Mouse (Mus musculus) hindbrain, embryonic 11.5 days (tissue): ENCODE results near the gene BC030499. TPM values are rescaled to one million over a fixed set of nuclear protein-coding genes. Genes with fewer than 3 reads are reported as not detected.
A peak's percentile ranks its signal among the peaks of the same experiment; 100 is the strongest.

Source experiments
- ATAC-seq: fragments of 200-750 bp; cut with Nextera tagmentation; 2 replicates; pipeline ENCODE4 v1.8.0; 2017; ENCODE audit warnings: mild to moderate bottlenecking, moderate TSS enrichment, moderate library complexity; ENCODE audit not compliant: low FRiP score
- DNase-seq: peaks from one replicate; pipeline ENCODE4 v3.0.0-alpha.2; 2015; ENCODE audit warnings: low spot score
- H3K27ac ChIP-seq: fragments of 300-500 bp; sonication (generic); 2 replicates; pipeline ENCODE4 v1.5.1; 2014; ENCODE audit warnings: mild to moderate bottlenecking, low read depth, low read length
- H3K27me3 ChIP-seq: fragments of 300-500 bp; sonication (generic); 2 replicates; pipeline ENCODE4 v1.6.1; 2014; ENCODE audit warnings: mild to moderate bottlenecking, low read length, moderate library complexity, mixed read lengths; ENCODE audit not compliant: control insufficient read depth, insufficient read depth
- H3K36me3 ChIP-seq: fragments of 300-500 bp; sonication (generic); 2 replicates; pipeline ENCODE4 v1.6.1; 2014; ENCODE audit warnings: mild to moderate bottlenecking, low read length, moderate library complexity, mixed read lengths; ENCODE audit not compliant: control insufficient read depth, insufficient read depth
- H3K4me1 ChIP-seq: fragments of 300-500 bp; sonication (generic); replicated peaks from 2 replicates; pipeline ENCODE4 v1.6.1; 2014; ENCODE audit warnings: low read length, mixed read lengths; ENCODE audit not compliant: control insufficient read depth, insufficient read depth
- H3K4me2 ChIP-seq: fragments of 300-500 bp; sonication (generic); replicated peaks from 2 replicates; pipeline ENCODE4 v1.6.1; 2014; ENCODE audit warnings: mild to moderate bottlenecking, low read depth, low read length
- H3K4me3 ChIP-seq: fragments of 300-500 bp; sonication (generic); 2 replicates; pipeline ENCODE4 v1.5.1; 2014; ENCODE audit warnings: low read depth, low read length
- H3K9ac ChIP-seq: fragments of 300-500 bp; sonication (generic); 2 replicates; pipeline ENCODE4 v1.6.1; 2014; ENCODE audit warnings: low read depth, low read length
- H3K9me3 ChIP-seq: fragments of 300-500 bp; sonication (generic); 2 replicates; pipeline ENCODE4 v1.6.1; 2016; ENCODE audit warnings: low read length; ENCODE audit not compliant: control insufficient read depth
- WGBS: fragments of 180-500 bp; shearing (Covaris S2); extraction: QIAGEN DNeasy Blood & Tissue Kit; methylation state at CpG from one replicate; pipeline ENCODE4 v1.1.7; 2014; 5-methylcytosine and 5-hydroxymethylcytosine counted together
- polyA plus RNA-seq: library from polyadenylated mRNA; unstranded; fragments of >200 nt; fragmentation: Nextera tagmentation; extraction: Ambion mirVana; gene quantifications from 2 replicates; pipeline ENCODE4 v1.2.1, GENCODE M21; 2014

Gene BC030499
- polyA plus RNA-seq, 1 experiment from 2014 or later, result 0.20 TPM

DNA sequence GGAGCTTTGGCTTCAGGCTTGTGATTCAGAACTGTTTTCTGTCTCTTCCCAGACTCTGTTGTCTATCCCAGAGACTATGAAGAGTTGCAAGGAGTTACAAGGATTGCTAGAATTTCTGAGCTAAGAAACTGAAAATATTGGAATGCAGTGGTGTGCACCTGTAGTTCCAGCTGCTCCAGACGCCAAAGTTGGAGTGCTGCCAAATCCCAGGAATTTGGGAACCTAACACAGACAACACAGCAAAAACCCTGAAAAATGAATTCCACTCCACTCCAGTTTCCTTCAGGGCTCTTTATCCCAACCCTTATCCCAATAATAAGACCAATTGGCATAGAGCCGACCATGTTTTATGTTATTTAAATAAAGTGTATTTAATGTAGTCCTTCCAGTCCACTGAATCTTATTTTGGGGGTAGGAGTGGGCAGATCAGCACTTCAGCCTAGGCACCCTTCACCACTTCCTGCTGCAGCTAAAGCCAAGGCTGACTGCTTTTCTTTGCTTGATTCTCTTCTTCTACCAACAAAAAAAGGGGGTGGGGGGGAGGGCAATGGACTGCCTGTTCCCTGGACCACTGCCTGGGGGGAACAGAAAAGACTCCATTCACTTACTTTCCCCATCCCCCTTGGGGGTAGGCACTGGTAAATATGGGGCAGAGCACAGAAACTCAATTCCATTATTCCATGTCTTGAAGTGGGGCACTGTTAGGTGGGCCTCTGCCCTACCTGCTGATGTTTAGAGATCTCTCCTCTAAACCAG, 31.6 kb downstream of the BC030499 start:
- no peak overlapping the region for H3K9ac ChIP-seq
- no peak for ATAC-seq
- no peak overlapping the region for H3K4me3 ChIP-seq
- WGBS, result 78% methylated on average over 2 of the region's 2 CpGs
- H3K36me3 ChIP-seq, result peaks cover 6% of the 10 kb centered on the region; the same call in 1 of the 2 replicates
- no peak for DNase-seq
- H3K27me3 ChIP-seq, result no peaks in the 10 kb centered on the region
- no peak overlapping the region for H3K27ac ChIP-seq
- H3K4me2 ChIP-seq, result no peak overlapping the region
- no peaks in the 10 kb centered on the region for H3K4me1 ChIP-seq
- no peaks in the 10 kb centered on the region for H3K9me3 ChIP-seq

DNA sequence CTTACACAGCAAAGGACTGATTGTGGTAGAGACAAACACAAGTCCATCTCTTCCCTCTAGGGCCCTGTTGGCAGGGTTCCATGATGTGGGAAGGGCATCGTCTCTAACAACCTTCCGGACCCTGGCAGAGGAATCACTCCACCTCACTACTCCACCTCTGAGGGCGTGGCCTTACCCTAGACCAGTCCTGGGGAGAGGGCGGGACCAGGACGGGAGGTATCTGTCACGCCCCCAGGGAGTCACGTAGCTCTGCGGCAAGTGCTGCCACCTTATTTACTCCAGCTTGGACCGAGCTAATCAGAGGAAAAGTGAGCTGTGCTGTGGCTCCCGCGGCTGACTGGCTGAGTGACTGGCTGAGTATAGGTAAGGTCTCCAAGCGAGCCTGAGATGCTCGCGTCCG, 32.2 kb downstream of the BC030499 start, which contains the start of gene Aldoc:
TSS of gene Aldoc (plus strand) at position 109 of the 400 bp plus-strand sequence.
- DNase-seq (peak; percentile 53), ATAC-seq (0 out of 2 replicates have a peak, but pooled peaks have one; percentile 33)
- Histone ChIP-seq H3K9me3 (no peaks in the 10 kb centered on the region), H3K27me3 (no peaks in the 10 kb centered on the region), H3K4me2 (0 out of 2 replicates have a peak within 1 kb of the TSS, but pooled peaks have one; percentile 5), H3K27ac (no peak within 1 kb of the TSS), H3K36me3 (0 out of 2 replicates have a peak, but pooled peaks cover 2% of the 10 kb centered on the region), H3K4me1 (no peaks in the 10 kb centered on the region), H3K4me3 (no peak within 1 kb of the TSS), H3K9ac (no peak within 1 kb of the TSS)
- WGBS, result 3% methylated on average over 15 of the region's 15 CpGs

DNA sequence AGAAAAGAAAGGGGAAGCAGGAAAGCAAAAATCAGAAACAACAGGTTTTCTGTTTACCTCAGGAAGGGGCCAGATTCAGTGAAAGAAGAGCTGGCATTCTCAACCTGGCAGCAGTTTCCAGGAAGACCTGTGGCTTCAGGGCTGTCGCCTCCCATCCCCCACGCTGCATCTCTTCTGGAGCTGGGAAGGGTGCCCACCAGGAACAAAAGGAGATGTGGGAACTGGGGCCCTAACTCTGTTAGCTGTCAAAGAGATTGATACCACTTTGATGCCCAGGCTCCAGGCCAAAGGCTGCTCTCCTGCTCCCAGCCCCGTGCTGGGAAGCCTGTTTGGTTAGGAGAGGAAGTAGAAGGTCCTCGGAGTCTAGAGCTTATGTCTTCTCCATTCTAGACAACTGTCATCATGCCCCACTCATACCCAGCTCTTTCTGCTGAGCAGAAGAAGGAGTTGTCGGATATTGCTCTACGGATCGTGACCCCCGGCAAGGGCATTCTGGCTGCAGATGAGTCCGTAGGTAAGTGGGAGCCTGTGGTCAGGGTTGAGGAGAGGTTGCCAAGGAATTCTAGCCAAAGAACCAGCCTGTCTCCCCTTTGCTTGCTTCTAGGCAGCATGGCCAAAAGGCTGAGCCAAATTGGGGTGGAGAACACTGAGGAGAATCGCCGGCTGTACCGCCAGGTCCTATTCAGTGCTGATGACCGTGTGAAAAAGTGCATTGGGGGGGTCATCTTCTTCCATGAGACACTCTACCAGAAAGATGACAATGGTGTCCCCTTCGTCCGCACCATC, 33.6 kb downstream of the BC030499 start:
- Histone ChIP-seq H3K9me3 (no peaks in the 10 kb centered on the region), H3K36me3 (no peaks in the 10 kb centered on the region), H3K27me3 (no peaks in the 10 kb centered on the region), H3K27ac (no peak overlapping the region), H3K9ac (no peak overlapping the region), H3K4me3 (no peak overlapping the region), H3K4me2 (no peak overlapping the region), H3K4me1 (0 out of 2 replicates have a peak, but pooled peaks cover 3% of the 10 kb centered on the region)
- WGBS, result 86% methylated on average over 15 of the region's 15 CpGs
- no peak for DNase-seq
- no peak for ATAC-seq

DNA sequence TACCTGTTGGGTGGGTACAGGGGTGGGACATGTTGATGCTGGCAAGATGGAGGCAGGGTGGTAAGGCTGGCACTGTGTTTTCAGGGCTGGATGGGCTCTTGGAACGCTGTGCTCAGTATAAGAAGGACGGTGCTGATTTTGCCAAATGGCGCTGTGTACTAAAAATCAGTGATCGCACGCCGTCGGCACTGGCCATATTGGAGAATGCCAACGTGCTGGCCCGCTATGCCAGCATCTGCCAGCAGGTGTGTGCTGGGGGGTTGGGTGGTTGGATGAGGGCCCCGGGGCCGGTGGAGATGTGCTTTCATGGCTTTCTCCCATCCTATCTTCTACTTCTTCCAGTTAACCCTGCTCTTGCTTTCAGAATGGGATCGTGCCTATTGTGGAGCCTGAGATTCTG, 34.3 kb downstream of the BC030499 start:
- no peaks in the 10 kb centered on the region for H3K27me3 ChIP-seq
- no peak for DNase-seq
- no peak for ATAC-seq
- no peak overlapping the region for H3K9ac ChIP-seq
- no peaks in the 10 kb centered on the region for H3K9me3 ChIP-seq
- no peaks in the 10 kb centered on the region for H3K36me3 ChIP-seq
- H3K4me2 ChIP-seq, result no peak overlapping the region
- H3K4me3 ChIP-seq, result no peak overlapping the region
- no peak overlapping the region for H3K27ac ChIP-seq
- 0 out of 2 replicates have a peak, but pooled peaks cover 3% of the 10 kb centered on the region for H3K4me1 ChIP-seq
- WGBS, result 95% methylated on average over 12 of the region's 12 CpGs

DNA sequence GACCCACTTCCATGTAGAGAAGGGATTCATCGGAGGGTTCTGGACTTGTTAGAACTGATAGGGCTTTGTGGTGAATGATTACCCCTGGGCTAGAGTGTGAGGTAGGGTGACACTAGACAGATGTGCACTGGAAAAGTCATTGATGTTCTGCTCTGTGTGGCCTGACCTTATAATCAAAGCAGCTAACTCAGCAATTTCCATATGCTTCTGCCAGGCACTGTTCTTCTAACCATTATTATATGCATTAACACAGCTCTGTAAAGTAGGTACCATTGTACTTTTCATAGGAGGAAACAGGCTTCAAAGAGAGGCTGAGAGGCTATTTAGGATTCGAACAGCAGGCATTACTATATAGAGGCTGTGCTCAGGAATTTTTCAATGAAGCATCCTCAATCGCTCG, 36.6 kb downstream of the BC030499 start:
- 96% methylated on average over 4 of the region's 4 CpGs for WGBS
- ATAC-seq (no peak), DNase-seq (no peak)
- Histone ChIP-seq H3K27me3 (no peaks in the 10 kb centered on the region), H3K4me3 (no peak overlapping the region), H3K9ac (no peak overlapping the region), H3K27ac (no peak overlapping the region), H3K9me3 (no peaks in the 10 kb centered on the region), H3K4me2 (no peak overlapping the region), H3K36me3 (no peaks in the 10 kb centered on the region), H3K4me1 (0 out of 2 replicates have a peak, but pooled peaks cover 3% of the 10 kb centered on the region)

DNA sequence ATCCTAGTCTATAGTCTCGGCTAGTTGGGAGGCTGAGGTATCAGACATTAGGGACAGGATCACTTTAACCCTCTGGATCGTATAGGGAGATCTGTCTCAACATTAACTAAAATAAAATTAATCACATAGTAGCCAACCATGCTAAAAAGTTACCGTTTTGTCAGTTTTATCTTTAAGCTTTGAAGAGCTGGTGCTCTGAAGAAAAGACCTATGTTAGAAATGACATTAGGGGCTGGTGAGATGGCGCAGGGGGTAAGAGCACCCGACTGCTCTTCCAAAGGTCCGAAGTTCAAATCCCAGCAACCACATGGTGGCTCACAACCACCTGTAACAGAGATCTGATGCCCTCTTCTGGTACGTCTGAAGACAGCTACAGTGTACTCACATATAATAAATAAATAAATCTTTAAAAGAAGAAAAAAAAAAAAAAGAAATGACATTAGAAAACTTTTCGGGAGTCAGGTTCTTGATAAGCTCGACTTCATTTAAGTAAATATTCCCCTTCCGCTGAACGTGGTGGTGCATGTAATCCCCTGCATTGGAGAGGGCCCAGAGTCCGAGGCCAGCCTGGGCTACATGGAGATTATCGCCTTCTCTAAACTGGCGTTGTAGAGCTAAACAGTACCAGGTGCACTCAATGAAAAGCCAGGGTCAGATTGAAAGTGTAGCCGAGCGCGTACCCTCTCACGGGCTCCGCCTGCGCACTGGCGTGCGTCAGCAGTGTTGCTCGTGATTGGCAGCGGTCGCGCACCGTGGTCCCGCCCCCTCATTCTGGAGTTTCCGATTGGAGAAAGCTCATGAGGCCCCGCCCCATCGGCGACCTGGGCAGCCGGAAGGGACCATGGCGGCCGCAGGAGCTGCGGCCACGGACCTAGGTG, 37.2 kb downstream of the BC030499 start, which contains the start of gene Pigs:
TSS of gene Pigs (plus strand) at position 782 of the 878 bp plus-strand sequence.
- Histone ChIP-seq H3K9ac (peak within 1 kb of the TSS; percentile 82), H3K4me2 (peak within 1 kb of the TSS; percentile 77), H3K4me3 (peak within 1 kb of the TSS; percentile 64), H3K4me1 (0 out of 2 replicates have a peak, but pooled peaks cover 3% of the 10 kb centered on the region), H3K27ac (no peak within 1 kb of the TSS), H3K27me3 (no peaks in the 10 kb centered on the region), H3K36me3 (no peaks in the 10 kb centered on the region; the same call in 1 of the 2 replicates), H3K9me3 (no peaks in the 10 kb centered on the region)
- peak; percentile 95 for ATAC-seq
- WGBS, result 14% methylated on average over 37 of the region's 37 CpGs
- peak; percentile 96 for DNase-seq

DNA sequence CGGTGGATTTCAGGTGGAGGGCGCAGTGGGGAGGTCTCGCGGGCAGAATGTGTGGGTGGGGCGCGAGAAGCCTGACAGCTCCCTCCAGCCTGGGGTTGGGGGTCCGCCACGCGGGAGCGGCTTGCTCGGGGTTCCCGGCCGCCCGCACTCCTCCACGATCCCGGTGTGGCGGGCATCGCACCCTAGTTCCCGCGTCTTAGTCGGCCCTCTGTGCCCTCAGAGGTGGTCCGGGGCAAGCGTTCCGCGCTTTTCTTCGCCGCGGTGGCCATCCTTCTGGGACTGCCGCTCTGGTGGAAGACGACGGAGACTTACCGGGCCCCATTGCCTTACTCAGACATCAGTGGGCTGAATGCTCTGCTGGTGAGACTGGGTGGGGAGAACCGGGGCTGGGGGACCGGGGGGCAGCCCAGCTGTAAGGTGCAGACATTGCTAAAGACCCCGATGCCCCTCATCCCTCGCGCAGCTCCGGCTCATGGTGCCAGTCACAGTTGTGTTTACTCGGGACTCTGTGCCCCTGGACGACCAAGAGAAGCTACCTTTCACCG, 37.9 kb downstream of the BC030499 start:
- no peaks in the 10 kb centered on the region for H3K9me3 ChIP-seq
- peak overlapping the region; percentile 77 for H3K4me2 ChIP-seq
- no peak for DNase-seq
- peak overlapping the region; percentile 82 for H3K9ac ChIP-seq
- H3K27me3 ChIP-seq, result no peaks in the 10 kb centered on the region
- 0 out of 2 replicates have a peak, but pooled peaks cover 3% of the 10 kb centered on the region for H3K4me1 ChIP-seq
- ATAC-seq, result peak; percentile 76
- peak overlapping the region; percentile 64 for H3K4me3 ChIP-seq
- no peaks in the 10 kb centered on the region; the same call in 1 of the 2 replicates for H3K36me3 ChIP-seq
- WGBS, result under 1% methylated on average over 41 of the region's 41 CpGs
- H3K27ac ChIP-seq, result no peak overlapping the region

DNA sequence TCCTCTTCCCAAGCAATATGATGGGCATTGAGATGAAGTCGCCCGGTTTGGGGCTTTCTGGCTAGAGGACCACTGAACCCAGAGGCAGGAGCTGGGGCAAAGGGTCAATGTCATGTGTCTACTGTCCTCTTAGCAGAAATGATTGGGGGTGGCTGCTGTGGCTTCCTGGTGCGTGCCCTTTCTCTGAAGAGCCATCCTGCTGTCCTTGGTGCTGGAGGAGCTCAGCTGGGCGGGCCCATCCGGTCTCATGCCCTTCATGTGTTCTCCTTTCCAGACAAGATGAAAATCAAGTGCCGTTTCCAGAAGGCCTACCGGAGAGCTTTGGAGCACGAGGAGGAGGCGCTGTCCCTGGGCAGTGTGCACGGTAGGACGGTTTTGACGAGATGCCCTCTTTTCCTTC, 42.0 kb downstream of the BC030499 start:
- H3K4me3 ChIP-seq, result no peak overlapping the region
- WGBS, result 97% methylated on average over 12 of the region's 12 CpGs
- H3K4me1 ChIP-seq, result 0 out of 2 replicates have a peak, but pooled peaks cover 3% of the 10 kb centered on the region
- ATAC-seq (no peak), DNase-seq (no peak)
- no peak overlapping the region for H3K27ac ChIP-seq
- H3K27me3 ChIP-seq, result no peaks in the 10 kb centered on the region
- H3K9me3 ChIP-seq, result no peaks in the 10 kb centered on the region
- no peak overlapping the region for H3K9ac ChIP-seq
- peaks cover 6% of the 10 kb centered on the region; the same call in 1 of the 2 replicates for H3K36me3 ChIP-seq
- H3K4me2 ChIP-seq, result no peak overlapping the region
